Mouse (Mus musculus) testis, adult 2 months (tissue): ENCODE data around the gene Otulin. TPM values are rescaled to one million over a fixed set of nuclear protein-coding genes. Genes with fewer than 3 reads are reported as not detected.

Experiments used
- H3K27ac ChIP-seq: fragments of 200-500 bp; 2 replicates; pipeline ENCODE4 v1.5.1; 2012; ENCODE audit warnings: low read depth, low read length; ENCODE audit not compliant: control insufficient read depth, insufficient read depth
- H3K27me3 ChIP-seq: fragments of 200-500 bp; 2 replicates; pipeline ENCODE4 v1.6.1; 2012; ENCODE audit warnings: mild to moderate bottlenecking, low read length, moderate library complexity; ENCODE audit not compliant: control insufficient read depth, insufficient read depth
- H3K36me3 ChIP-seq: fragments of 200-500 bp; 2 replicates; pipeline ENCODE4 v1.6.1; 2012; ENCODE audit warnings: mild to moderate bottlenecking, low read length; ENCODE audit not compliant: control insufficient read depth, insufficient read depth
- H3K4me1 ChIP-seq: fragments of 200-500 bp; 2 replicates; pipeline ENCODE4 v1.6.1; 2012; ENCODE audit warnings: low read length; ENCODE audit not compliant: control insufficient read depth, insufficient read depth
- H3K4me3 ChIP-seq: fragments of 200-500 bp; 2 replicates; pipeline ENCODE4 v1.5.1; 2012; ENCODE audit warnings: low read depth, mild to moderate bottlenecking, low read length, moderate library complexity, mixed read lengths; ENCODE audit not compliant: control insufficient read depth
- CTCF ChIP-seq: fragments of 200-500 bp; IDR thresholded peaks from 2 replicates; pipeline ENCODE4 v1.5.1; 2012; ENCODE audit warnings: low read depth, mild to moderate bottlenecking, inconsistent platforms, low read length, moderate library complexity; ENCODE audit not compliant: control insufficient read depth, insufficient read depth, insufficient replicate concordance
- POLR2A ChIP-seq: fragments of 200-500 bp; IDR thresholded peaks from 2 replicates; pipeline ENCODE4 v1.6.1; 2012; ENCODE audit warnings: low read depth, mild to moderate bottlenecking, inconsistent platforms, low read length, moderate library complexity; ENCODE audit not compliant: control insufficient read depth
- polyA plus RNA-seq: library from polyadenylated mRNA; depleted of rRNA; stranded (reverse); fragments of >200 nt; gene quantifications from 2 replicates; pipeline ENCODE4 v1.2.3, GENCODE M21; 2012

Otulin gene
- polyA plus RNA-seq, 1 experiment, result 11.2 TPM

DNA sequence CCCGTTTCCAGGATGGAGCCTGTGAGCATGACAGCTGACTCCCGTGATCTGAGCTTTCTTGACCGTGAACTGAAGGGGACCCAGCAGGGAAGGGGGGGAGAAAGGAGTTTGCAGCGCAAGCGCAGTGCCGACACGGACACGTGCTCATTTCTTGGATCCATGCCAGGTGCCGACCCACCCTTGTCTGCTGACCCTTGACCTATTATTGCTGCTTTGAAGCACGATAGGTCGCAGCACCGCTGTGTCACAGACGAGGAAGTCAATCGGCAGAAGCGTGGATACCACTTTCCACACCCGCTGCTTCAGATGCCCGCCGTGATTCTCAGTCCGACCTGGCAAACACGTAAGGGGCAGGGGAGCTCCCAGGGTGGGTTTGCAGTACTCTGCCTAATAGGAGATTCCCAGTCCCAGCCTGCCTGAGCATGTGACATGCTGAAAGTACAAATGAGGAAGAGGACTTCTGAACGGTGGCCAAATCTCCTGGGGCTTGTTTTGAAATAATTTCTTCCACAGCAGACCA lies 35.0 kb upstream of the Otulin start:
- H3K36me3 ChIP-seq, result no peaks in the 10 kb centered on the region
- TF ChIP-seq POLR2A (no peak), CTCF (no peak)
- H3K27ac ChIP-seq, result no peak overlapping the region
- no peaks in the 10 kb centered on the region for H3K27me3 ChIP-seq
- peaks cover 4% of the 10 kb centered on the region for H3K4me1 ChIP-seq
- no peak overlapping the region for H3K4me3 ChIP-seq

- no peak for TF ChIP-seq POLR2A
- no peak for TF ChIP-seq CTCF
- Histone ChIP-seq H3K4me1 (peaks cover 4% of the 10 kb centered on the region), H3K36me3 (no peaks in the 10 kb centered on the region), H3K27me3 (no peaks in the 10 kb centered on the region), H3K27ac (no peak overlapping the region), H3K4me3 (no peak overlapping the region)
Measured at GRCm38 (mm10) chr15:27664126-27664525, 33.6 kb upstream of the Otulin start.

- Histone ChIP-seq H3K27me3 (no peaks in the 10 kb centered on the region), H3K27ac (no peak overlapping the region), H3K4me3 (no peak overlapping the region), H3K4me1 (peaks cover 4% of the 10 kb centered on the region), H3K36me3 (no peaks in the 10 kb centered on the region)
- TF ChIP-seq CTCF (no peak), POLR2A (no peak)
Measured at GRCm38 (mm10) chr15:27662699-27663098, 32.2 kb upstream of the Otulin start.

DNA sequence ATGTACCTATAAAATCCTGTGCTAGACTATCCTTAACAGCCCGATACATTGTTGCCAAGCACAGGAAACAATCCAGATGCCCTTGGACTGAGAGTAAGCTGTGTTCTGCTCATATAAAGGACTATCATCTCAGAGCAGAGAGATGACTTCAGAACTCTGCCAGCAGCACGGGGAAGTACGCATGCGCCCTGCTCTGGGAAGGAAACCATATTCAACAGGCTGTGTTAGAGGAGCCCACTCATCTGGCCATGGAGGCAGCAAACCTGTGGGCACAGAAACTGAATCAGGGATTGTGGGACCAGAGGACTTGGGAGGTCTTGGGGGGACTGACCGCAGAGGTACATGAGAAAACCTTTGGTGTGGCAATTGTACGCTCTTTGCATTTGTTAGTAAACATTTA lies 31.2 kb upstream of the Otulin start:
- no peak overlapping the region for H3K4me3 ChIP-seq
- H3K27ac ChIP-seq, result no peak overlapping the region
- peaks cover 4% of the 10 kb centered on the region for H3K4me1 ChIP-seq
- no peaks in the 10 kb centered on the region for H3K36me3 ChIP-seq
- no peak for TF ChIP-seq POLR2A
- no peaks in the 10 kb centered on the region for H3K27me3 ChIP-seq

DNA sequence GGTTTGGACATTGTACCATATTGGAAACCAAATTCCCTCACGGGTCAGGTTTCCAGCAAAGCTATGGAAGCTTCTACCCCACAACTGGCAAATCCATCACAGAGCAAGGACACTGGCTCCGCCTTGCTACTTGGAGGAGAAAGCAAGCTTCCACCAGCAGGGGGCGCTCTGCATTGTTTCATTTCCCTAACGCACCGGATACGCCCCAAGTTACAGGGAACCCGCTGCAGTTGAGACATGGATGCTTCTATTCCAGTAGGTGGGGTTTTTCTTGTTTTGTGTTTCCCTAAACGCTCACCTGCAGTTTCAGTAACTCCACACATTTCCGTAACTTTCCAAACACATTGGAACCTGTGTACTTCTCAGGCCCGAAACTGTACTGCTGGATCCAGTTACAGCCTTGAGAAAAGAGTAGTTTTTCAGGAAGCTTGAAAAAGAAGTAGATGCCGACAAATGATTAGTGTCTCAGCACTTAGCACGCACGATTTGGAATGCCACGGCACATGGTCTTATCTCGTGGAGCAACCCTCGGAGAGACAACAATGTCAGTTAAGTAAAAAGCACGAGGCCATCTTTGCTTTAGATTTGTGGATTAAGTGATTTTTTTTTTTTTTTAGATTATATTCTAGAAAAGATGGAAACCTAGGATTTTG lies 29.2 kb upstream of the Otulin start:
- no peaks in the 10 kb centered on the region; the same call in 1 of the 2 replicates for H3K4me1 ChIP-seq
- H3K27ac ChIP-seq, result no peak overlapping the region
- no peak overlapping the region for H3K4me3 ChIP-seq
- peak; percentile 95 for TF ChIP-seq CTCF
- no peak for TF ChIP-seq POLR2A
- H3K36me3 ChIP-seq, result no peaks in the 10 kb centered on the region
- H3K27me3 ChIP-seq, result no peaks in the 10 kb centered on the region

- H3K27me3 ChIP-seq, result no peaks in the 10 kb centered on the region
- no peaks in the 10 kb centered on the region for H3K36me3 ChIP-seq
- TF ChIP-seq CTCF (no peak), POLR2A (no peak)
- H3K4me3 ChIP-seq, result no peak overlapping the region
- H3K27ac ChIP-seq, result no peak overlapping the region
- H3K4me1 ChIP-seq, result no peaks in the 10 kb centered on the region; the same call in 1 of the 2 replicates
Measured at GRCm38 (mm10) chr15:27659143-27659542, 28.6 kb upstream of the Otulin start.

DNA sequence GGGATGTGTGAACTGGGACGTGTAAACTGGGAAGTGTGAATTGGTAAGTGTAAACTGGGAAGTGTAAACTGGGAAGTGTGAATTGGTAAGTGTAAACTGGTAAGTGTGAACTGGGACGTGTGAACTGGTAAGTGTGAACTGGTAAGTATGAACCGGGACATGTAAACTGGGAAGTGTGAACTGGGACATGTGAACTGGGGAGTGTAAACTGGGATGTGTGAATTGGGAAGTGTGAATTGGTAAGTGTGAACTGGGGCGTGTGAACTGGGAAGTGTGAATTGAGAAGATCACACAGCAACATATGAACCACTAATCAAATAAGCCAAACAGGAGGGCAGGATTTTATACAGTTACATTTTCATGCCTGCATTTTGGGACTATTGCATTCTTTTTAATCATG lies 27.9 kb upstream of the Otulin start:
- Histone ChIP-seq H3K36me3 (no peaks in the 10 kb centered on the region), H3K27me3 (no peaks in the 10 kb centered on the region), H3K27ac (no peak overlapping the region), H3K4me1 (no peaks in the 10 kb centered on the region; the same call in 1 of the 2 replicates), H3K4me3 (no peak overlapping the region)
- TF ChIP-seq CTCF (no peak), POLR2A (no peak)
